Mouse (Mus musculus) mesoderm, embryonic 11.5 days (tissue): ENCODE results near the gene Akap12.

Experiments used
- DNase-seq: peaks from one replicate; pipeline ENCODE4 v3.0.0-alpha.2; 2012; ENCODE audit warnings: low read depth, low spot score

Gene Akap12

GRCm38 (mm10) chr10:4282395-4282794 lies 16.2 kb downstream of the Akap12 start:
- DNase-seq = peak; percentile 63

GRCm38 (mm10) chr10:4284781-4285180 lies 18.6 kb downstream of the Akap12 start:
- DNase-seq = no peak

GRCm38 (mm10) chr10:4285752-4286151 lies 19.6 kb downstream of the Akap12 start:
- peak; percentile 58 for DNase-seq

GRCm38 (mm10) chr10:4289171-4289570 lies 23.0 kb downstream of the Akap12 start:
- no peak for DNase-seq

- DNase-seq = no peak
These were observed 23.5 kb downstream of the Akap12 start for GRCm38 (mm10) chr10:4289636-4290035.

- DNase-seq = no peak
These were observed 24.0 kb downstream of the Akap12 start for GRCm38 (mm10) chr10:4290145-4290544.

GRCm38 (mm10) chr10:4290561-4290960 lies 24.4 kb downstream of the Akap12 start:
- no peak for DNase-seq

- DNase-seq = no peak
These were observed 27.2 kb downstream of the Akap12 start for GRCm38 (mm10) chr10:4293418-4293817.

GRCm38 (mm10) chr10:4303558-4303957 lies 37.4 kb downstream of the Akap12 start:
- DNase-seq = no peak

- no peak for DNase-seq
These were observed 57.7 kb downstream of the Akap12 start for GRCm38 (mm10) chr10:4323885-4324284.

GRCm38 (mm10) chr10:4325562-4325961 lies 59.4 kb downstream of the Akap12 start:
- peak; percentile 48 for DNase-seq

- no peak for DNase-seq
These were observed 61.5 kb downstream of the Akap12 start for GRCm38 (mm10) chr10:4327716-4328115.

GRCm38 (mm10) chr10:4332228-4332979 lies 66.2 kb downstream of the Akap12 start:
- DNase-seq = peak; percentile 57

GRCm38 (mm10) chr10:4333319-4333718 lies 67.1 kb downstream of the Akap12 start:
- DNase-seq = peak; percentile 75

GRCm38 (mm10) chr10:4334039-4334683 lies 68.0 kb downstream of the Akap12 start:
- peak; percentile 80 for DNase-seq

- peak; percentile 79 for DNase-seq
These were observed 72.8 kb downstream of the Akap12 start for GRCm38 (mm10) chr10:4338863-4339461.

GRCm38 (mm10) chr10:4341430-4341829 lies 75.2 kb downstream of the Akap12 start:
- peak; percentile 63 for DNase-seq

GRCm38 (mm10) chr10:4346489-4347135 lies 80.4 kb downstream of the Akap12 start:
- peak; percentile 92 for DNase-seq

- no peak for DNase-seq
These were observed 80.9 kb downstream of the Akap12 start for GRCm38 (mm10) chr10:4347136-4347492.

GRCm38 (mm10) chr10:4347591-4347990 lies 81.4 kb downstream of the Akap12 start:
- no peak for DNase-seq

- DNase-seq = no peak
These were observed 88.4 kb downstream of the Akap12 start for GRCm38 (mm10) chr10:4354371-4355260.
